Mouse (Mus musculus) small intestine, adult 2 months (tissue): ENCODE measurements at regions not wholly inside any gene's neighbourhood (a gene's known extent, or its start where the extent isn't known, plus 50 kb on each side); places are given as distances from the start of the nearest gene placed in this dataset.

Experiments
- CTCF ChIP-seq: fragments of 200-500 bp; IDR thresholded peaks from 2 replicates; pipeline ENCODE4 v1.5.1; 2012; ENCODE audit warnings: low read depth, mild to moderate bottlenecking, control low read depth, inconsistent platforms, low read length, moderate library complexity, mixed read lengths; ENCODE audit not compliant: insufficient replicate concordance, insufficient read length; ENCODE audit errors: extremely low read depth
- POLR2A ChIP-seq: fragments of 200-500 bp; IDR thresholded peaks from 2 replicates; pipeline ENCODE4 v1.6.1; 2012; ENCODE audit warnings: low read depth, mild to moderate bottlenecking, control low read depth, inconsistent platforms, low read length, moderate library complexity

DNA sequence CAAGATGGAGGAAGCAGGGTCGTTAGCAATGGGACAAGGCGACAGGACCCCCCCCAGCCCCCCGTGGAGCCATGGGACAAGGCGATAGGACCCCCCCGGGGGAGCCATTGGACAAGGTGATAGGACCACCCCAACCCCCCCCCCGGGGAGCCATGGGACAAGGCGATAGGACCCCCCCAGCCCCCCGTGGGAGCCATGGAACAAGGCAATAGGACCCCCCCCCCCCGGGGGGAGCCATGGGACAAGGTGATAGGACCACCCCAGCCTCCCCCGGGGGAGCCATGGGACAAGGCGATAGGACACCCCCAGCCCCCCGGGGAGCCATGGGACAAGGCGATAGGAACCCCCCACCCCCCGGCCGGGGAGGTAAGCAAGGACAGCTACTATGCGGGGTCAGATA lies 209.9 kb upstream of the Amigo2 start:
- TF ChIP-seq POLR2A (no peak), CTCF (no peak)
